Mouse (Mus musculus) embryonic fibroblast, embryonic 13.5 days (primary cell): ENCODE results near the gene Araf. TPM values are rescaled to one million over a fixed set of nuclear protein-coding genes. Genes with fewer than 3 reads are reported as not detected.
"Not testable (repeated sequence)": the region's sequence is repeated elsewhere in the genome, so short reads cannot be mapped to it uniquely, and the experiment has no call there.

Experiments
- H3K27ac ChIP-seq: 2 replicates; pipeline ENCODE4 v1.5.1; 2012; ENCODE audit warnings: low read length, control low read depth, inconsistent platforms; ENCODE audit not compliant: insufficient read depth
- H3K4me1 ChIP-seq: 2 replicates; pipeline ENCODE4 v1.6.1; 2011; ENCODE audit warnings: low read length; ENCODE audit not compliant: control insufficient read depth, insufficient read depth
- H3K4me3 ChIP-seq: 2 replicates; pipeline ENCODE4 v1.5.1; 2011; ENCODE audit warnings: mild to moderate bottlenecking, control low read depth, low read length; ENCODE audit not compliant: insufficient read depth
- CTCF ChIP-seq: IDR thresholded peaks from 2 replicates; pipeline ENCODE4 v1.5.1; 2011; ENCODE audit warnings: mild to moderate bottlenecking, control low read depth, low read length, moderate library complexity, borderline replicate concordance; ENCODE audit not compliant: insufficient read depth
- POLR2A ChIP-seq: IDR thresholded peaks from 2 replicates; pipeline ENCODE4 v1.6.1; 2011; ENCODE audit warnings: low read depth, mild to moderate bottlenecking, control low read depth, low read length, moderate library complexity
- polyA plus RNA-seq: library from polyadenylated mRNA; stranded (reverse); fragments of >200 nt; gene quantifications from 2 replicates; pipeline ENCODE4 v1.2.4, GENCODE M21; 2011; ENCODE audit warnings: low read depth; ENCODE audit not compliant: missing spikeins, insufficient read length

The Araf gene
- polyA plus RNA-seq, 1 experiment = 90.9 TPM

- Histone ChIP-seq H3K4me3 (no peak overlapping the region), H3K27ac (no peak overlapping the region), H3K4me1 (no peaks in the 10 kb centered on the region)
- TF ChIP-seq CTCF (no peak), POLR2A (no peak)
These were observed 3.4 kb upstream of the Araf start for GRCm38 (mm10) chrX:20794229-20794628.

GRCm38 (mm10) chrX:20798141-20798796 is 655 bp downstream of the Araf start:
- peak overlapping the region; percentile 38 for H3K4me3 ChIP-seq
- peak overlapping the region; percentile 87 for H3K27ac ChIP-seq
- TF ChIP-seq POLR2A (peak; percentile 50), CTCF (no peak)
- no peaks in the 10 kb centered on the region for H3K4me1 ChIP-seq

- H3K4me3 ChIP-seq = peak overlapping the region; percentile 38; the same call in 1 of the 2 replicates
- TF ChIP-seq POLR2A (0 out of 2 replicates have a peak, but pooled peaks have one; percentile 6), CTCF (no peak)
- no peak overlapping the region for H3K27ac ChIP-seq
- H3K4me1 ChIP-seq = no peaks in the 10 kb centered on the region
These were observed 1.2 kb downstream of the Araf start for GRCm38 (mm10) chrX:20798797-20799147.

GRCm38 (mm10) chrX:20801456-20801855 is 3.8 kb downstream of the Araf start:
- TF ChIP-seq CTCF (no peak), POLR2A (no peak)
- Histone ChIP-seq H3K4me1 (no peaks in the 10 kb centered on the region), H3K4me3 (no peak overlapping the region), H3K27ac (no peak overlapping the region)

GRCm38 (mm10) chrX:20804301-20804700 is 6.7 kb downstream of the Araf start:
- not testable (repeated sequence) for H3K27ac ChIP-seq, H3K4me1 ChIP-seq, H3K4me3 ChIP-seq

- TF ChIP-seq CTCF = no peak
- TF ChIP-seq POLR2A = no peak
- no peak overlapping the region for H3K4me3 ChIP-seq
- no peak overlapping the region for H3K27ac ChIP-seq
- H3K4me1 ChIP-seq = no peaks in the 10 kb centered on the region
These were observed 8.7 kb downstream of the Araf start for GRCm38 (mm10) chrX:20806295-20806694.

GRCm38 (mm10) chrX:20816974-20817373 is 19.4 kb downstream of the Araf start:
- Histone ChIP-seq H3K4me3 (no peak overlapping the region), H3K27ac (peak overlapping the region; percentile 51; the same call in 1 of the 2 replicates), H3K4me1 (peaks cover 8% of the 10 kb centered on the region; the same call in 1 of the 2 replicates)
- no peak for TF ChIP-seq CTCF

- Histone ChIP-seq H3K4me3 (no peak overlapping the region), H3K27ac (peak overlapping the region; percentile 35; the same call in 1 of the 2 replicates), H3K4me1 (peaks cover 8% of the 10 kb centered on the region; the same call in 1 of the 2 replicates)
- TF ChIP-seq CTCF (peak; percentile 76; the same call in 1 of the 2 replicates), POLR2A (peak; percentile 57)
These were observed 21.6 kb downstream of the Araf start for GRCm38 (mm10) chrX:20819204-20819628.

- H3K4me3 ChIP-seq = no peak overlapping the region
- peak overlapping the region; percentile 35 for H3K27ac ChIP-seq
- peaks cover 8% of the 10 kb centered on the region; the same call in 1 of the 2 replicates for H3K4me1 ChIP-seq
- TF ChIP-seq POLR2A = no peak
- TF ChIP-seq CTCF = peak; percentile 30; the same call in 1 of the 2 replicates
These were observed 22.3 kb downstream of the Araf start for GRCm38 (mm10) chrX:20819708-20820426.

- TF ChIP-seq POLR2A (no peak), CTCF (no peak)
- H3K4me3 ChIP-seq = no peak overlapping the region
- H3K27ac ChIP-seq = no peak overlapping the region
- H3K4me1 ChIP-seq = no peaks in the 10 kb centered on the region
These were observed 31.3 kb downstream of the Araf start for GRCm38 (mm10) chrX:20828934-20829333.
